In the genomic region with DNA sequence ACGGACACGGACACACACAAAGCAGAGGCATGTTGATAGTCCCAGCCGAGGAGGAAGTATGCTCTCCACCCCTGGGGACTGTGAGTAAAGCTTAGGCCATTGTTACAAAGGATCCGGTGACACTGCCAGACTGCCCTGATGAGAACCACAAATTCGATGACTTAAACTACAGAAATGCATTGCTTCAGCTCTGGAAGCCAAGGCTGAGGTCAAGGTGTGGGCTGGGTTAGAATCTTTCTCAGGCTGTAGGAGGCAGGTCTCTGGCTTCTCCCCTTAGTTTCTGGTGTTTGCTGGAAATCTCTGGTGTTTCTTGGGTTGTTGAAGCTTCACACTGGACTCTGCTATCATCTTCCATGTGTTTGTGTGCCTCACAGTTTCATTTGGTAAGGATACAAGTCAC, we compare ENCODE assay signal across 33 mouse cellular contexts. TPM values are rescaled to one million over a fixed set of nuclear protein-coding genes. Genes with fewer than 3 reads are reported as not detected.
A peak's percentile ranks its signal among the peaks of the same experiment; 100 is the strongest.
DNase-seq lines count a peak whose midpoint lies in the region; ATAC-seq and TF ChIP-seq lines count a peak whose summit lies in the region.
"Had no signal": no experiment of that assay in that cellular context is flagged by ENCODE, and none has a peak within 500 bp of the region (broad histone marks: within the 10 kb centered on the region; RNA-seq: fewer than 3 reads in every experiment).

No protein-coding gene starts in this region.

- no peaks in the 10 kb centered on the region for H3K36me3 ChIP-seq in heart, postnatal 0 days (replicated peaks; ENCODE audit: control insufficient read depth, insufficient read depth, low read length)
- H3K36me3 ChIP-seq in heart, adult 2 months (ENCODE audit: control insufficient read depth, insufficient read depth, low read length): no peaks in the 10 kb centered on the region
- no peaks in the 10 kb centered on the region for H3K36me3 ChIP-seq in limb, embryonic 10.5 days
- H3K36me3 ChIP-seq: embryonic facial prominence, embryonic 15.5 days; forebrain, embryonic 12.5 days; heart, embryonic 13.5 days; hindbrain, embryonic 13.5 days; midbrain, embryonic 10.5 days had no signal

- 0 out of 2 replicates have a peak, but pooled peaks have one; percentile 49 for ATAC-seq in heart, postnatal 0 days (ENCODE audit: insufficient read depth, low read depth)
- ATAC-seq: forebrain, postnatal 0 days; intestine, embryonic 16.5 days had no signal

- peak; percentile 24 to 38 for DNase-seq in adrenal gland, postnatal 36 days
- no peak for DNase-seq in adrenal gland, postnatal 25 days
- peak; percentile 23 for DNase-seq in heart, postnatal 0 days (ENCODE audit: low spot score)
- no peak for DNase-seq in heart, adult 2 months
- peak; percentile 62 for DNase-seq in 3T3-L1 (ENCODE audit: low read depth, low spot score)
- no peak for DNase-seq in limb, embryonic 10.5 days (ENCODE audit: low spot score)
- no peak for DNase-seq in liver
- DNase-seq: cerebellum, adult 18-20 months; cerebellum, postnatal 10 days; forebrain, postnatal 0 days; gastrocnemius, postnatal 14 days; heart, postnatal 4 days; kidney, adult 8-10 months; kidney, postnatal 4 days; lung, adult 2 months; lung, postnatal 10 days; retina, postnatal 1 day; right cerebral cortex, postnatal 14 days had no signal

- H3K4me1 ChIP-seq in heart, postnatal 0 days (ENCODE audit: control insufficient read depth, insufficient read depth): 0 out of 2 replicates have a peak, but pooled peaks cover 3% of the 10 kb centered on the region
- H3K4me1 ChIP-seq in heart, adult 2 months (ENCODE audit: control insufficient read depth, insufficient read depth, low read length): peaks cover 1% of the 10 kb centered on the region
- peaks cover 20% of the 10 kb centered on the region for H3K4me1 ChIP-seq in limb, embryonic 10.5 days
- H3K4me1 ChIP-seq: embryonic facial prominence, embryonic 15.5 days; forebrain, embryonic 12.5 days; midbrain, embryonic 10.5 days had no signal

- no peak overlapping the region for H3K27ac ChIP-seq in heart, postnatal 0 days (ENCODE audit: low read depth)
- no peak overlapping the region for H3K27ac ChIP-seq in heart, adult 2 months
- H3K27ac ChIP-seq in limb, embryonic 10.5 days: 0 out of 2 replicates have a peak overlapping the region, but pooled peaks have one; percentile 9
- H3K27ac ChIP-seq: embryonic facial prominence, embryonic 15.5 days; forebrain, embryonic 12.5 days; heart, embryonic 13.5 days; hindbrain, embryonic 13.5 days; kidney, postnatal 0 days; liver, embryonic 14.5 days; midbrain, embryonic 10.5 days had no signal

- no peak overlapping the region for H3K4me3 ChIP-seq in heart, postnatal 0 days (ENCODE audit: low read depth, low read length)
- no peak overlapping the region for H3K4me3 ChIP-seq in heart, adult 2 months
- H3K4me3 ChIP-seq in limb, embryonic 10.5 days: no peak overlapping the region
- H3K4me3 ChIP-seq: embryonic facial prominence, embryonic 15.5 days; forebrain, embryonic 12.5 days; heart, embryonic 13.5 days; hindbrain, embryonic 13.5 days; midbrain, embryonic 10.5 days had no signal

- intact Hi-C loops in heart, adult 2 months (cut with DNase I): loop anchor here (5.0 kb wide), 2 partner anchors 188 to 1007 kb away; no protein-coding TSS in a partner anchor

- TF ChIP-seq POLR2A in heart, adult 2 months (IDR thresholded peaks at IDR 0.05; ENCODE audit: insufficient read depth, low read depth, low read length): no peak

- H3K9ac ChIP-seq in heart, postnatal 0 days (replicated peaks; ENCODE audit: low read depth, low read length): no peak overlapping the region
- H3K9ac ChIP-seq in heart, adult 2 months (ENCODE audit: low read depth, low read length): no peak overlapping the region
- H3K9ac ChIP-seq: embryonic facial prominence, embryonic 15.5 days; forebrain, embryonic 12.5 days; forebrain, postnatal 0 days; heart, embryonic 13.5 days; hindbrain, embryonic 13.5 days; liver, embryonic 14.5 days had no signal

- no peaks in the 10 kb centered on the region for H3K27me3 ChIP-seq in heart, postnatal 0 days (ENCODE audit: control insufficient read depth, insufficient read depth, low read length)
- H3K27me3 ChIP-seq in heart, adult 2 months (ENCODE audit: control insufficient read depth, insufficient read depth, low read length): no peaks in the 10 kb centered on the region
- 0 out of 2 replicates have a peak, but pooled peaks cover 6% of the 10 kb centered on the region for H3K27me3 ChIP-seq in limb, embryonic 10.5 days (ENCODE audit: low read depth, poor library complexity, severe bottlenecking)
- H3K27me3 ChIP-seq: CH12.LX; embryonic facial prominence, embryonic 15.5 days; forebrain, embryonic 12.5 days; heart, embryonic 13.5 days; hindbrain, embryonic 13.5 days; Patski had no signal

- no peaks in the 10 kb centered on the region for H3K79me2 ChIP-seq in heart, adult 2 months (replicated peaks; ENCODE audit: control insufficient read depth, insufficient read depth, low read length)

- no peak for TF ChIP-seq EP300 in heart, postnatal 0 days (IDR thresholded peaks at IDR 0.05; ENCODE audit: low read depth)
- TF ChIP-seq EP300 in heart, adult 2 months (IDR thresholded peaks at IDR 0.05; ENCODE audit: insufficient read depth, low read depth, low read length): no peak

- H3K4me2 ChIP-seq in heart, postnatal 0 days (ENCODE audit: low read depth, low read length): no peak overlapping the region
- H3K4me2 ChIP-seq: embryonic facial prominence, embryonic 15.5 days; forebrain, embryonic 12.5 days; heart, embryonic 13.5 days; hindbrain, embryonic 13.5 days had no signal

- H3K9me3 ChIP-seq in heart, postnatal 0 days (replicated peaks; ENCODE audit: control insufficient read depth, low read length): no peaks in the 10 kb centered on the region
- no peaks in the 10 kb centered on the region for H3K9me3 ChIP-seq in limb, embryonic 10.5 days (replicated peaks)
- H3K9me3 ChIP-seq: embryonic facial prominence, embryonic 15.5 days; forebrain, embryonic 12.5 days; heart, embryonic 13.5 days; hindbrain, embryonic 13.5 days; midbrain, embryonic 10.5 days had no signal

- TF ChIP-seq CTCF in heart, postnatal 0 days (IDR thresholded peaks at IDR 0.05; ENCODE audit: low read depth): no peak
- TF ChIP-seq CTCF in heart, adult 2 months (IDR thresholded peaks at IDR 0.05): no peak

- WGBS in heart, postnatal 0 days: 57% methylated on average over 5 of the region's 5 CpGs
- 48% methylated on average over 5 of the region's 5 CpGs for WGBS in heart, adult 2 months
- 88% methylated on average over 5 of the region's 5 CpGs for WGBS in limb, embryonic 10.5 days

RNA-seq across cellular contexts. Expression of a gene that starts 41.2 kb away (rescaled TPM):
- 10 to 100 TPM; 21.0 to 26.4 TPM for total RNA-seq in adrenal gland, postnatal 36 days (2021)
- 19.9 and 21.2 TPM in 2 replicates for total RNA-seq in adrenal gland, postnatal 25 days (2021)
- 16.2 and 52.6 TPM in 2 replicates for total RNA-seq in heart, postnatal 0 days (2014; rRNA removed; ENCODE audit: low replicate concordance)
- 7.4 and 8.7 TPM in 2 replicates for polyA plus RNA-seq in heart, postnatal 0 days (2015; fragmentation: Nextera tagmentation; extraction: Ambion mirVana)
- 10 to 100 TPM; 19.5 to 22.2 TPM for total RNA-seq in heart, adult 2 months (2021)
- 13.5 and 19.3 TPM in 2 replicates for polyA plus RNA-seq in heart, adult 2 months (2012; rRNA removed)
- polyA plus RNA-seq in limb, embryonic 10.5 days (2016; fragmentation: Nextera tagmentation; extraction: Ambion mirVana): 15.0 and 20.3 TPM in 2 replicates

RNA-seq across cellular contexts. Expression of a gene that starts 42.4 kb away (rescaled TPM):
- 1 to 10 TPM; 2.5 to 4.5 TPM for total RNA-seq in adrenal gland, postnatal 36 days (2021)
- 4.4 and 10.8 TPM in 2 replicates for total RNA-seq in adrenal gland, postnatal 25 days (2021)
- total RNA-seq in heart, postnatal 0 days (2014; rRNA removed; ENCODE audit: low replicate concordance): 33.4 and 72.1 TPM in 2 replicates
- polyA plus RNA-seq in heart, postnatal 0 days (2015; fragmentation: Nextera tagmentation; extraction: Ambion mirVana): 20.8 and 21.7 TPM in 2 replicates
- 10 to 100 TPM; 36.6 to 45.3 TPM for total RNA-seq in heart, adult 2 months (2021)
- polyA plus RNA-seq in heart, adult 2 months (2012; rRNA removed): 21.9 and 25.0 TPM in 2 replicates
- 0.97 and 3.1 TPM in 2 replicates for polyA plus RNA-seq in limb, embryonic 10.5 days (2016; fragmentation: Nextera tagmentation; extraction: Ambion mirVana)
- total RNA-seq: common myeloid progenitor, adult 5-6 weeks; granulocyte monocyte progenitor cell, adult 5-6 weeks; megakaryocyte progenitor cell, adult 5-6 weeks had no signal
- polyA plus RNA-seq: neural tube, embryonic 14.5 days; testis, adult 2 months had no signal

RNA-seq across cellular contexts. Expression of a gene that starts 42.4 kb away (rescaled TPM):
- 1 to 10 TPM; 1.6 TPM for total RNA-seq in adrenal gland, postnatal 36 days (2021)
- 1.7 and 2.9 TPM in 2 replicates for total RNA-seq in adrenal gland, postnatal 25 days (2021)
- total RNA-seq in heart, postnatal 0 days (2014; rRNA removed; ENCODE audit: low replicate concordance): 3.9 and 5.3 TPM in 2 replicates
- polyA plus RNA-seq in heart, postnatal 0 days (2015; fragmentation: Nextera tagmentation; extraction: Ambion mirVana): 3.0 and 3.6 TPM in 2 replicates
- total RNA-seq in heart, adult 2 months (2021): 1 to 10 TPM; 6.3 to 8.5 TPM
- 1.9 and 3.1 TPM in 2 replicates for polyA plus RNA-seq in heart, adult 2 months (2012; rRNA removed)
- 0.18 and 0.85 TPM in 2 replicates for polyA plus RNA-seq in limb, embryonic 10.5 days (2016; fragmentation: Nextera tagmentation; extraction: Ambion mirVana)
- total RNA-seq: common myeloid progenitor, adult 5-6 weeks; granulocyte monocyte progenitor cell, adult 5-6 weeks; megakaryocyte progenitor cell, adult 5-6 weeks had no signal
- polyA plus RNA-seq: midbrain, embryonic 10.5 days had no signal

Comparison
In these comparisons a context has a peak if more than half of its experiments do, and no peak if none do; other contexts are left out.
1. DNase-seq: peak in adrenal gland, postnatal 36 days (2 of 2), heart, postnatal 0 days (single experiment) and 3T3-L1 (single experiment); none in adrenal gland, postnatal 25 days (single experiment), heart, adult 2 months (0 of 2), limb, embryonic 10.5 days (single experiment) and liver (single experiment).